Mouse (Mus musculus): ENCODE measurements around the gene Capn5.

Gene Capn5

GRCm38 (mm10) chr7:98176322-98177070, 1.6 kb downstream of the Capn5 start:
- no peak for DNase-seq (ENCODE audit: low read depth, low spot score)

GRCm38 (mm10) chr7:98174883-98175755, 3.0 kb downstream of the Capn5 start:
- DNase-seq (ENCODE audit: low read depth, low spot score) = no peak

GRCm38 (mm10) chr7:98173408-98173807, 4.7 kb downstream of the Capn5 start:
- DNase-seq (ENCODE audit: low read depth, low spot score) = no peak

GRCm38 (mm10) chr7:98172661-98173060, 5.4 kb downstream of the Capn5 start:
- no peak for DNase-seq (ENCODE audit: low read depth, low spot score)

GRCm38 (mm10) chr7:98171141-98172073, 6.7 kb downstream of the Capn5 start:
- DNase-seq (ENCODE audit: low read depth, low spot score) = no peak

- no peak for DNase-seq (ENCODE audit: low read depth, low spot score)
These were observed 13.0 kb downstream of the Capn5 start for GRCm38 (mm10) chr7:98164999-98165528.

GRCm38 (mm10) chr7:98164382-98164998, 13.6 kb downstream of the Capn5 start:
- no peak for DNase-seq (ENCODE audit: low read depth, low spot score)

GRCm38 (mm10) chr7:98163700-98164099, 14.4 kb downstream of the Capn5 start:
- no peak for DNase-seq (ENCODE audit: low read depth, low spot score)

GRCm38 (mm10) chr7:98162239-98162638, 15.8 kb downstream of the Capn5 start:
- DNase-seq (ENCODE audit: low read depth, low spot score) = no peak

- no peak for DNase-seq (ENCODE audit: low read depth, low spot score)
These were observed 17.9 kb downstream of the Capn5 start for GRCm38 (mm10) chr7:98160041-98160740.

GRCm38 (mm10) chr7:98158481-98158880, 19.6 kb downstream of the Capn5 start:
- DNase-seq (ENCODE audit: low read depth, low spot score) = no peak

- DNase-seq (ENCODE audit: low read depth, low spot score) = no peak
These were observed 20.3 kb downstream of the Capn5 start for GRCm38 (mm10) chr7:98157636-98158332.

- DNase-seq (ENCODE audit: low read depth, low spot score) = no peak
These were observed 21.8 kb downstream of the Capn5 start for GRCm38 (mm10) chr7:98156280-98156665.

- no peak for DNase-seq (ENCODE audit: low read depth, low spot score)
These were observed 22.4 kb downstream of the Capn5 start for GRCm38 (mm10) chr7:98155546-98156279.

- no peak for DNase-seq (ENCODE audit: low read depth, low spot score)
These were observed 24.2 kb downstream of the Capn5 start for GRCm38 (mm10) chr7:98153892-98154291.

GRCm38 (mm10) chr7:98153345-98153744, 24.7 kb downstream of the Capn5 start:
- DNase-seq (ENCODE audit: low read depth, low spot score) = no peak

GRCm38 (mm10) chr7:98152400-98152799, 25.7 kb downstream of the Capn5 start:
- DNase-seq (ENCODE audit: low read depth, low spot score) = no peak

GRCm38 (mm10) chr7:98150525-98150924, 27.5 kb downstream of the Capn5 start:
- no peak for DNase-seq (ENCODE audit: low read depth, low spot score)

- no peak for DNase-seq (ENCODE audit: low read depth, low spot score)
These were observed 28.3 kb downstream of the Capn5 start for GRCm38 (mm10) chr7:98149802-98150201.

Measured in WW6 (cell line).